Mouse (Mus musculus) kidney, embryonic 16.5 days (tissue): ENCODE measurements around the gene Ctnnbl1. TPM values are rescaled to one million over a fixed set of nuclear protein-coding genes. Genes with fewer than 3 reads are reported as not detected.
A peak's percentile ranks its signal among the peaks of the same experiment; 100 is the strongest.

Experiments used
- ATAC-seq: fragments of 200-750 bp; cut with Nextera tagmentation; 2 replicates; pipeline ENCODE4 v1.8.0; 2017; ENCODE audit warnings: moderate TSS enrichment; ENCODE audit not compliant: low FRiP score, low TSS enrichment
- H3K27ac ChIP-seq: fragments of 300-500 bp; sonication (generic); 2 replicates; pipeline ENCODE4 v1.5.1; 2014; ENCODE audit warnings: low read length
- H3K27me3 ChIP-seq: fragments of 300-500 bp; sonication (generic); 2 replicates; pipeline ENCODE4 v1.6.1; 2014; ENCODE audit warnings: low read length, control low read depth, mixed read lengths; ENCODE audit not compliant: insufficient read depth
- H3K36me3 ChIP-seq: fragments of 300-500 bp; sonication (generic); 2 replicates; pipeline ENCODE4 v1.6.1; 2014; ENCODE audit warnings: low read length, control low read depth, mixed read lengths; ENCODE audit not compliant: insufficient read depth
- H3K4me1 ChIP-seq: fragments of 300-500 bp; sonication (generic); 2 replicates; pipeline ENCODE4 v1.6.1; 2014; ENCODE audit warnings: low read length, control low read depth, mixed read lengths; ENCODE audit not compliant: insufficient read depth
- H3K4me2 ChIP-seq: fragments of 300-500 bp; sonication (generic); replicated peaks from 2 replicates; pipeline ENCODE4 v1.6.1; 2014; ENCODE audit warnings: low read depth, low read length
- H3K4me3 ChIP-seq: fragments of 300-500 bp; sonication (generic); 2 replicates; pipeline ENCODE4 v1.5.1; 2014; ENCODE audit warnings: mild to moderate bottlenecking, low read length
- H3K9ac ChIP-seq: fragments of 300-500 bp; sonication (generic); replicated peaks from 2 replicates; pipeline ENCODE4 v1.6.1; 2014; ENCODE audit warnings: low read length
- H3K9me3 ChIP-seq: fragments of 300-500 bp; sonication (generic); 2 replicates; pipeline ENCODE4 v1.6.1; 2016; ENCODE audit warnings: low read length, control low read depth
- WGBS: fragments of 180-500 bp; shearing (Covaris S2); extraction: QIAGEN DNeasy Blood & Tissue Kit; methylation state at CpG from one replicate; pipeline ENCODE4 v1.1.7; 2014; 5-methylcytosine and 5-hydroxymethylcytosine counted together
- polyA plus RNA-seq: library from polyadenylated mRNA; unstranded; fragments of >200 nt; fragmentation: Nextera tagmentation; extraction: Ambion mirVana; gene quantifications from 2 replicates; pipeline ENCODE4 v1.2.1, GENCODE M21; 2015

The Ctnnbl1 gene
- polyA plus RNA-seq, 1 experiment from 2014 or later = 72.0 TPM

DNA sequence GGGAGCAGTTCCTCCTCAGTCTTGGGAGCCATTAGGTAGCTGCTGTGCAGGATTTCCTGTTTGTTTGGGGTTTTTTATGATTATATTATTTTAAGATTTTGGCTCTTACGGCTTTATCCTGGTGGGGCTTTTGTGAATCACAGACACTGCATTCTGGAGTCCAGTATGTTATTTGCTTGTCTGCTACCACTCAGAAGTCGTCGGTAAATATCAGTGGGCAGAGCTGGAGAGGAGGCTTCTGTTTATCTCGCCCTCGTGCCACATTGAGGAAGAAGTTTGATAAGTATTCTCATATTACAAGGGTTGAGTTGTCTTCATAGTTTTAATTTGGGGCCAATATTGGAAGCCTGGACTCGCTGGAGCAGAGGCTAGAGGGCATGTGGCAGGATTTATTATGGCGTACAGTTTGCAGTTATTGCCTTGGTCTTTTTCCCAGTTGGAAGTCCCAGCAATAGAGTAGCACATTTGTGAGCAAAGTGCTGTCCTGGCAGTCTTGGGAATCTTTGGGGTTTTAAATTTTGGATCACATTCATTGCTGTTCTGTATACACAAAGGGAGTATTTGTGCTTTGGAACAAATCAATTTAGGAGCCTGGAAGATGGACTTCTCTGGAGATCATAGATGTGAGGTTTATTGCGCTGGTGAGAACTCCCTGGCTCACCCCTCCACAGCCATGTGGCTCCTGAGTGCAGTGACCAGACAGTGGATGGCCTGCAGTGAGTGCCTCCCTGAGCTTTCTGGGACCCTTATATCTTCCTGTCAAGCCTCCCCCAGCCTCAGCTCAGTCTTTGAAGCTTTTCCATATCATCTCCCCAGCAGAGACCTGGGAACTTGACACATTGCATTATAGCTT lies 64.5 kb downstream of the Ctnnbl1 start:
- 27% methylated on average over 8 of the region's 8 CpGs for whole genome bisulfite sequencing

DNA sequence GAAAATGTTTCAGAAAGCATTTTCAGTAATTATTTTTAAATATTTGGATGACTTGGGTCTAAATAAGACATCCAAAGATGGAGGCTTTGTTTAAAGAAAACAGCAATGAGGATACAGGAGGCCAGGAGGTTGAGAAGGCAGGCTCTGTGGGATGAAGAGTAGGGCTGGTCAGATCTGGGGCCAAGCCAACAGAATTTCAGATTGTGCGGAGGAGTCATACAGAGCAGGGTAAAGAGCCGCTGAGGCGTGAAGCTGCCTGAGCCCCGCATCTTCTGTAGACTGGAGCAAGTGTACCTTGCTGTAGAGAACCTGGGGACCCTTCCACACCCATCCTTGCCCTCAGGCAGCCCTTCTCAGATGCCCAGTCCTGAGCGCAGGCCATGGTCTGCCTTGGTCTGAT lies 65.5 kb downstream of the Ctnnbl1 start:
- H3K4me1 ChIP-seq = peaks cover 31% of the 10 kb centered on the region
- no peaks in the 10 kb centered on the region for H3K9me3 ChIP-seq
- H3K9ac ChIP-seq = no peak overlapping the region
- WGBS = 60% methylated on average over 5 of the region's 5 CpGs
- H3K36me3 ChIP-seq = no peaks in the 10 kb centered on the region
- no peak overlapping the region for H3K27ac ChIP-seq
- H3K27me3 ChIP-seq = no peaks in the 10 kb centered on the region
- H3K4me2 ChIP-seq = no peak overlapping the region
- ATAC-seq = peak; percentile 40; the same call in 1 of the 2 replicates
- no peak overlapping the region for H3K4me3 ChIP-seq

More for the DNA sequence above, 64.5 kb downstream of the Ctnnbl1 start:
- no peaks in the 10 kb centered on the region for H3K27me3 ChIP-seq
- no peaks in the 10 kb centered on the region for H3K9me3 ChIP-seq
- H3K36me3 ChIP-seq = no peaks in the 10 kb centered on the region
- H3K27ac ChIP-seq = peak overlapping the region; percentile 65
- H3K9ac ChIP-seq = no peak overlapping the region
- ATAC-seq = no peak
- H3K4me3 ChIP-seq = no peak overlapping the region
- no peak overlapping the region for H3K4me2 ChIP-seq
- H3K4me1 ChIP-seq = peaks cover 27% of the 10 kb centered on the region

DNA sequence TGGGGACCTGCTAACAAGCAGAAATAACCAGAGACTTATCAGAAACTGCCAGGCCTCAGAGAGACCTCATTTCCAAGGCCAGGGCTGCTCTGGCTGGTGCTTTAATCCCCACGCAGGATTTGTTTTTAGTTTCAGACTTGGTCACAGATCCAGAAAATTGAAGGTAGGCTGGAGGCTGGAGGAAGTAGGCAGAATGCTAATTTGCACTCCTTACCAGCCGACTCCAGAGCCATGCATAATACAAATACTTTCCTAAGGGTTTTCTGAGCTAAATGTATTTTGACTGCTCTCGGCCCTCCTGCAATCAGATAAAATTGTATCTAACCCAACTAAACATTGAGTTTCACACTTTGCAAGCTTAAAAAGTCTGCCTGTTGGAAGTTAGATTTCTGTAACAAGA lies 67.2 kb downstream of the Ctnnbl1 start:
- no peaks in the 10 kb centered on the region for H3K27me3 ChIP-seq
- peaks cover 41% of the 10 kb centered on the region for H3K4me1 ChIP-seq
- H3K4me2 ChIP-seq = no peak overlapping the region
- ATAC-seq = no peak
- H3K36me3 ChIP-seq = no peaks in the 10 kb centered on the region; the same call in 1 of the 2 replicates
- WGBS = 70% methylated on average over 3 of the region's 3 CpGs
- no peak overlapping the region for H3K4me3 ChIP-seq
- no peak overlapping the region for H3K27ac ChIP-seq
- H3K9ac ChIP-seq = no peak overlapping the region
- no peaks in the 10 kb centered on the region for H3K9me3 ChIP-seq

DNA sequence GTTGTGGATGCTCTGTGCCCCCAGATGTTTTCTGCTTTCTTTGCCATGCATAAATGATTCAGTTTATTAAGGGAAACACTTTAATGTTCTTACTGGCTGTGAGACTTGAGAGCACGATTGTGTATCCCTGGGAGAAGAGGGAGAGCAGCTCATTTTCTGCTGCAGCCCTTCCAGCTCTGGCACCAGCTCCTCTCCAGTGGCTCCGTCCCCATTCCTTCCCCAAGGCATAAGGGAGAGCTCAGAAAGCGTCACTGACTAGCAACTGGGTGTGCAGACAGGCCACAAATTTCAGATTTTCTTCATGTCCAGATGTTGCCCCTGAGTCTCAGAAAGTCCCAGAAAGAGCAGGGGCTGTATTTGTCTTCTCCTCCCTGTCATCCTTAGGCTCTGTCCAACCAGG lies 67.9 kb downstream of the Ctnnbl1 start:
- 60% methylated on average over 3 of the region's 3 CpGs for whole genome bisulfite sequencing
- Histone ChIP-seq H3K9ac (no peak overlapping the region), H3K9me3 (no peaks in the 10 kb centered on the region), H3K4me2 (no peak overlapping the region), H3K36me3 (peaks cover 3% of the 10 kb centered on the region), H3K4me1 (peaks cover 41% of the 10 kb centered on the region), H3K4me3 (no peak overlapping the region), H3K27me3 (no peaks in the 10 kb centered on the region), H3K27ac (no peak overlapping the region)
- ATAC-seq = no peak

DNA sequence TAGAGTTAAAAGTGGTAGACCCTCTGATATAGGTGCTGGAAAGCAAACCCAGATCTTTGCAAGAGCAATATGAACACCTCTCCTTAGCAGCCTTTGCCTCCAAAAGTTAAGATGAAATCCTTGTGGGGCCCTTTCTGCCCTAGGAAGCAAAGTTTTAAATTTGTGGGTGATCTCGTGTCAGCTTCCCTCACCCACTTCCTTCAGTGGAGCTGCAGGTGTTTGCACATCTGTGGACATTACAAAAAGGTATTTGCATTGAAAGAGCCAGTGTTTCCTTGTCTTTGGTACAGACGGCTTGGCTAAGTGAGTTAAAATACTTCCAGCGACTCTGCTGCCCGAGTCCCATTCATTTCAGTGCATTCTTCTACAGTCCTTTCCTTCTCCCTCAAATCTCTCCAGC lies 69.9 kb downstream of the Ctnnbl1 start:
- Histone ChIP-seq H3K27me3 (no peaks in the 10 kb centered on the region), H3K36me3 (peaks cover 9% of the 10 kb centered on the region), H3K4me2 (no peak overlapping the region), H3K4me1 (peaks cover 22% of the 10 kb centered on the region), H3K4me3 (no peak overlapping the region), H3K27ac (no peak overlapping the region), H3K9me3 (no peaks in the 10 kb centered on the region), H3K9ac (no peak overlapping the region)
- 88% methylated on average over 4 of the region's 4 CpGs for WGBS
- ATAC-seq = no peak

DNA sequence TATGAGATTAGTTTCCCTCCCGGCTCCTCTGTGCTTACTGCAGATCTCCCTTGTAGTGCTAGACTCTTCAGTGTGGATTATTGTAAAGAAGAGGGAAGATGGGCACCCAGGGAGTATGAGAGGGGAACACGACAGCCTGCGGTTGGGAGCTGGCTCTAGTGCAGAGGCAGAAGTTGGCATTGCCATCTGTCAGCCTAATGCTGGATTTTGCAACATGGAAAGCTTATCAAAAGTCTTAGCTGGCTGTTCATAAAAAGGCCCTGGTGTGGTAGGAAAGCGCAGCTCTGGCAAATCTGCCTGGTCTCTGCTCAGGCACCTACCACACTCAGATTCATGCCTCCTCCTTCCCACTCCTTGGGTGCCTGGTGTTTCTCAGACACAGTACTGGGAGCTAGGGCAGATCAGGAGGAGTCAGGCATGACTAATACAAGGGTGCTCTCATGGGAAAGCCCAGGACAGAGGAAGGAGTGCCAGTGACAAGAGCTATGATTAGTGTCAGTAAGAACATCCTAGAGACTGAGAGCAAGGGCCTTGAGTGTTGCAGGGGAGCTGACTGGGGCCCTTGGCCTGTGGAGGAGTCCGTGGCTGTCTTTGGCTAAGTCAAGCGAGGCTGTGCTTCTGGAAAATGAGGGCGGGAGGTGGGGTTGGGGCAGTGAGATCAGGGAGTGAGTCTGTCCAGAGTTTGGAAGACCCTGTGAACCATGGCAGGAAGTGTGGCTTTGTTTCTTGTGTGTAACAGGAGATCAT lies 70.6 kb downstream of the Ctnnbl1 start:
- H3K4me3 ChIP-seq = no peak overlapping the region
- H3K9ac ChIP-seq = no peak overlapping the region
- peaks cover 11% of the 10 kb centered on the region for H3K36me3 ChIP-seq
- no peak overlapping the region for H3K4me2 ChIP-seq
- no peaks in the 10 kb centered on the region for H3K9me3 ChIP-seq
- H3K4me1 ChIP-seq = peaks cover 17% of the 10 kb centered on the region
- H3K27ac ChIP-seq = no peak overlapping the region
- ATAC-seq = peak; percentile 82
- 53% methylated on average over 7 of the region's 7 CpGs for WGBS
- no peaks in the 10 kb centered on the region for H3K27me3 ChIP-seq

DNA sequence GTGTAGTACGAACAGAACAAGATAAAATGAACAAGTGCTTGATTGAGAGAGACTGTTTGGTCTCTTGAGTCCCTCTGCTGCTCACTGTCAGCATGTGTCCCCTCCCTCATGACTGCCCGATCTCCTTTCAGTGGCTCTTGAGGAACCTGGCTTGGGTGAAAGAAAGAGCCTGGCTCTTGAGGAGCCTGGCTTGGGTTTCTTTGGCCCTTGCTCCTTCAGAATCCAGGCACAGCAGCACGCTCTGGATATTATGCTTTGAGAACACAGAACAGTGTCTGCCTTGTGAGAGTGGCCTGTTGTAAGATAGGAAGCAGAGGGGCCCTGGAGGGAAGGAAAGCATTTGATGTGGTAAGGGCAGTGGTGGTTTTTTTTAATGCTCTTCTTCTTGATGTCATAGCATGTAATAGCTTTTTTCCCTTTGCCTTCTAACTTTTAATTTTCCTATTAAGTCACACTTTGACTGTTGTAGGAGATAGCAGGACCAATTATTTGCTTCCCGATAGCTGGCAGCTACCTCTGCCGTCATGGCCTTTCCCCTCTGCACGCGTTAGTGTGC lies 71.2 kb downstream of the Ctnnbl1 start:
- H3K9me3 ChIP-seq = no peaks in the 10 kb centered on the region
- no peak for ATAC-seq
- no peak overlapping the region for H3K9ac ChIP-seq
- 64% methylated on average over 7 of the region's 7 CpGs for WGBS
- peaks cover 11% of the 10 kb centered on the region for H3K36me3 ChIP-seq
- peaks cover 17% of the 10 kb centered on the region for H3K4me1 ChIP-seq
- H3K4me2 ChIP-seq = no peak overlapping the region
- H3K27me3 ChIP-seq = no peaks in the 10 kb centered on the region
- H3K4me3 ChIP-seq = no peak overlapping the region
- no peak overlapping the region for H3K27ac ChIP-seq

DNA sequence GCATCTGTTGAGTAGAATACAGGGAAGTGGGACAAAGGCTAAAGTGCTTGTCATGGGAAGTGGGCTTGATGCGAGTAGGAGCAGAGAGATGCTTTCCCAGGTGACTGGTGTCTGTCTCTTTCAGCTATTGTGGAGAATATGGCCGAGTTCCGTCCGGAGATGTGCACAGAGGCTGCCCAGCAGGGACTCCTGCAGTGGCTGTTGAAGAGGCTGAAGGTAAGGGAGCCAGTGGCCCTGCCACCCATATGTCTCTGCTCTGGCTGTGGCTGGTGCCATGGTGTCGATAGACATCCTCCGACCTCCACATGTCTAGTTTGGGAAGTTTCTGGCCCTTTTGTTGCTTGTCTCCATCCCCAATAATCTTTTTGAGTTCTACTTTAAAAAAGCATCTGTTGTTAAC lies 72.1 kb downstream of the Ctnnbl1 start:
- H3K9me3 ChIP-seq = no peaks in the 10 kb centered on the region
- no peak for ATAC-seq
- 93% methylated on average over 6 of the region's 6 CpGs for WGBS
- H3K27me3 ChIP-seq = no peaks in the 10 kb centered on the region
- peaks cover 17% of the 10 kb centered on the region for H3K4me1 ChIP-seq
- H3K9ac ChIP-seq = no peak overlapping the region
- H3K36me3 ChIP-seq = peaks cover 11% of the 10 kb centered on the region
- no peak overlapping the region for H3K27ac ChIP-seq
- H3K4me3 ChIP-seq = no peak overlapping the region
- no peak overlapping the region for H3K4me2 ChIP-seq

DNA sequence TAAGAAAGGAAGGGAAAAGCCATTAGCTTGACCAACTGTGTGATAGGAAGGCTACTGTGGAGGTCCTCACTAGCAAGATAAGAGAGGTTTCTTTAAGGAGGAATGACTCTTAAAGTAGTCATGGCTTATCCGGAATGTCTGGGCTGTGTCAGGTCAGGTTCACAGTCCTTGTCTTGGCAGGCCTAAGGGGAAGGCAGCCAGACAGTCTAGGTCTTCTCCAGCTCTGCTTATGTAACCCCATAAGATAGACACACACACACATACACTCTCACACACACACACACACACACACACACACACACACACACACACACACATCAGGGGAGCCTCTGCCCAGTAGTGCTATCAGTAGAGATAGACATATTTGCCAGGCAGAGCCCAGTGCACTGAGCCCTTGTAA lies 73.5 kb downstream of the Ctnnbl1 start:
- Histone ChIP-seq H3K4me1 (peaks cover 14% of the 10 kb centered on the region), H3K27ac (no peak overlapping the region), H3K27me3 (no peaks in the 10 kb centered on the region), H3K9ac (no peak overlapping the region), H3K36me3 (peaks cover 15% of the 10 kb centered on the region), H3K9me3 (no peaks in the 10 kb centered on the region), H3K4me3 (no peak overlapping the region), H3K4me2 (no peak overlapping the region)
- WGBS = 75% methylated on average over 1 of the region's 1 CpGs
- no peak for ATAC-seq

DNA sequence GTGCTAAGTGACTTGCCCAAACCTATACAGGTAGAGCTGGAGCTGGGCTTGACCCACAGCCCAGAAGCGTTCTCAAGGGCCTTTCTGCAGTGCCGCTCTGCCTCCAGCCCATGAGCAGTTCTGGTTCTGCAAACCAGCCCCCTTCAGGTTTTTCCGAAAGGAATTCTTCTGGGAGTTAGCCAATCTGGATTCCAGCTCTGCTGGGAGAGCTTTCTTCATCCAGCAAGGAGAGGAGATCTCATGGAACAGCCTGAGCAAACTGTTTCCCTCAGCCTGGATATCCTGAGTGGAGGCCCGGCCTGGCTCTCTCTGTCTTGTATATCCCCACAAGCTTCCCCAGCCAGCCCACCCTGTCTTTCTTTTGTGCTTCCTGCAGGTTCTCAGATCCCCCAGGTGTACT lies 75.9 kb downstream of the Ctnnbl1 start:
- H3K36me3 ChIP-seq = peaks cover 15% of the 10 kb centered on the region
- no peak for ATAC-seq
- WGBS = 95% methylated on average over 4 of the region's 4 CpGs
- no peak overlapping the region for H3K4me3 ChIP-seq
- H3K4me1 ChIP-seq = peaks cover 6% of the 10 kb centered on the region
- H3K27me3 ChIP-seq = no peaks in the 10 kb centered on the region
- H3K4me2 ChIP-seq = no peak overlapping the region
- H3K9me3 ChIP-seq = no peaks in the 10 kb centered on the region
- no peak overlapping the region for H3K27ac ChIP-seq
- no peak overlapping the region for H3K9ac ChIP-seq
